Mouse (Mus musculus) embryonic facial prominence, embryonic 11.5 days (tissue): ENCODE measurements around the gene Phf2. TPM values are rescaled to one million over a fixed set of nuclear protein-coding genes. Genes with fewer than 3 reads are reported as not detected.

Source experiments
- ATAC-seq: fragments of 200-750 bp; cut with Nextera tagmentation; replicated peaks from 2 replicates; pipeline ENCODE4 v1.8.0; 2017; ENCODE audit warnings: low read depth; ENCODE audit not compliant: insufficient number of reproducible peaks, low FRiP score, low TSS enrichment
- DNase-seq: peaks from one replicate; pipeline ENCODE4 v3.0.0-alpha.2; 2015; ENCODE audit warnings: low spot score
- H3K27ac ChIP-seq: fragments of 300-500 bp; sonication (generic); replicated peaks from 2 replicates; pipeline ENCODE4 v1.5.1; 2014; ENCODE audit warnings: mild to moderate bottlenecking, low read depth, low read length, control low read depth
- H3K27me3 ChIP-seq: fragments of 300-500 bp; sonication (generic); 2 replicates; pipeline ENCODE4 v1.6.1; 2014; ENCODE audit warnings: mild to moderate bottlenecking, low read length, moderate library complexity, mixed read lengths; ENCODE audit not compliant: control insufficient read depth, insufficient read depth
- H3K36me3 ChIP-seq: fragments of 300-500 bp; sonication (generic); replicated peaks from 2 replicates; pipeline ENCODE4 v1.6.1; 2014; ENCODE audit warnings: low read depth, mild to moderate bottlenecking, low read length, moderate library complexity, mixed read lengths; ENCODE audit not compliant: control insufficient read depth, insufficient read depth
- H3K4me1 ChIP-seq: fragments of 300-500 bp; sonication (generic); 2 replicates; pipeline ENCODE4 v1.6.1; 2014; ENCODE audit warnings: low read length, mixed read lengths; ENCODE audit not compliant: control insufficient read depth, insufficient read depth
- H3K4me2 ChIP-seq: fragments of 300-500 bp; sonication (generic); 2 replicates; pipeline ENCODE4 v1.6.1; 2014; ENCODE audit warnings: low read depth, mild to moderate bottlenecking, control low read depth, low read length, moderate library complexity
- H3K4me3 ChIP-seq: fragments of 300-500 bp; sonication (generic); 2 replicates; pipeline ENCODE4 v1.5.1; 2014; ENCODE audit warnings: low read depth, low read length, control low read depth
- H3K9ac ChIP-seq: fragments of 300-500 bp; sonication (generic); replicated peaks from 2 replicates; pipeline ENCODE4 v1.6.1; 2014; ENCODE audit warnings: mild to moderate bottlenecking, control low read depth, low read length
- H3K9me3 ChIP-seq: fragments of 300-500 bp; sonication (generic); replicated peaks from 2 replicates; pipeline ENCODE4 v1.6.1; 2016; ENCODE audit warnings: mild to moderate bottlenecking, low read length, inconsistent platforms, mixed read lengths; ENCODE audit not compliant: control insufficient read depth
- WGBS: fragments of 180-500 bp; shearing (Covaris S2); extraction: QIAGEN DNeasy Blood & Tissue Kit; methylation state at CpG from one replicate; pipeline ENCODE4 v1.1.7; 2014; 5-methylcytosine and 5-hydroxymethylcytosine counted together
- polyA plus RNA-seq: library from polyadenylated mRNA; unstranded; fragments of >200 nt; fragmentation: Nextera tagmentation; extraction: Ambion mirVana; gene quantifications from 2 replicates; pipeline ENCODE4 v1.2.1, GENCODE M21; 2014

The Phf2 gene
- polyA plus RNA-seq, 1 experiment from 2014 or later: 11.0 TPM

DNA sequence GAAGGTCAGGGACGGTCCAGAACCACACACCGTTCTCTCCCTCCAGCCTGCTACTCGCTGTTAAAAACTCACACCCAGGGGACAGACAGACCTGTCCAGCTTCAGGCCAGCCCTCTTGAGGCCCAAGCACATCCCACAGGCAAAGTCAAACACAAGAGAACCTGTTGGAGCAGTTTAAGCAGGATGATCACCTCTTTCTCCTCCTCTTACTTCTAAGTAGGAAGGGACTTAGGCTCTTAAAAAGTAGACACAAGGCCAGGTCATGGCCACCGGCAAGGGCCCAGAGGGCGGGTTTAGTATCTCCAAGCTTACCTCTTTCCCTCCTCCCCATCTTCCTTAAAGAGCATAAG lies 1.3 kb downstream of the Phf2 start:
- Histone ChIP-seq H3K9me3 (no peaks in the 10 kb centered on the region), H3K4me2 (peak overlapping the region; percentile 85), H3K27me3 (no peaks in the 10 kb centered on the region), H3K27ac (peak overlapping the region; percentile 69), H3K4me1 (peaks cover 16% of the 10 kb centered on the region), H3K9ac (peak overlapping the region; percentile 99), H3K4me3 (peak overlapping the region; percentile 96), H3K36me3 (no peaks in the 10 kb centered on the region)
- peak; percentile 34 for DNase-seq
- 8% methylated on average over 5 of the region's 5 CpGs for WGBS
- no peak for ATAC-seq

DNA sequence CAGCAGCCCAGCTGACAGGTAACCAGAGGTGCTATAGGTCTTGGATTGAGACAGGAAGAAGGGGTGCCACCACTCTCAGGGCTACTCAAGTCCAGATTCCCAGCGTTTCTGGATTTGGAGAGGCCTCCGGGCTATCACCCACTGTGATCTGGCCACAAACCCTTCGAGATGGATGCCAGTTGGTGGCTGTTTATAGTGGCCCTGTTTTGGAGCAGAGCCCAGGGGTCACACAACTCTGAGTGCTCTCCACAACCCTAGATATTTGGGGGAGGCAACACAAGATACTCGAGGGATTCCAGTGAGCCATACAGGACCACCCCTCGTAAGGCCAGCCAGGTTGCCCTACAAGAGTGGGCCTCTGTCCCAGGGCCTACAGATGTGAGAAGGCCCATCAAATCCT lies 1.8 kb downstream of the Phf2 start:
- no peaks in the 10 kb centered on the region for H3K36me3 ChIP-seq
- H3K4me2 ChIP-seq: peak overlapping the region; percentile 85
- ATAC-seq (no peak), DNase-seq (no peak)
- no peaks in the 10 kb centered on the region for H3K27me3 ChIP-seq
- no peak overlapping the region for H3K27ac ChIP-seq
- H3K9me3 ChIP-seq: no peaks in the 10 kb centered on the region
- H3K4me1 ChIP-seq: peaks cover 16% of the 10 kb centered on the region
- peak overlapping the region; percentile 96 for H3K4me3 ChIP-seq
- 17% methylated on average over 5 of the region's 5 CpGs for WGBS
- peak overlapping the region; percentile 99 for H3K9ac ChIP-seq

DNA sequence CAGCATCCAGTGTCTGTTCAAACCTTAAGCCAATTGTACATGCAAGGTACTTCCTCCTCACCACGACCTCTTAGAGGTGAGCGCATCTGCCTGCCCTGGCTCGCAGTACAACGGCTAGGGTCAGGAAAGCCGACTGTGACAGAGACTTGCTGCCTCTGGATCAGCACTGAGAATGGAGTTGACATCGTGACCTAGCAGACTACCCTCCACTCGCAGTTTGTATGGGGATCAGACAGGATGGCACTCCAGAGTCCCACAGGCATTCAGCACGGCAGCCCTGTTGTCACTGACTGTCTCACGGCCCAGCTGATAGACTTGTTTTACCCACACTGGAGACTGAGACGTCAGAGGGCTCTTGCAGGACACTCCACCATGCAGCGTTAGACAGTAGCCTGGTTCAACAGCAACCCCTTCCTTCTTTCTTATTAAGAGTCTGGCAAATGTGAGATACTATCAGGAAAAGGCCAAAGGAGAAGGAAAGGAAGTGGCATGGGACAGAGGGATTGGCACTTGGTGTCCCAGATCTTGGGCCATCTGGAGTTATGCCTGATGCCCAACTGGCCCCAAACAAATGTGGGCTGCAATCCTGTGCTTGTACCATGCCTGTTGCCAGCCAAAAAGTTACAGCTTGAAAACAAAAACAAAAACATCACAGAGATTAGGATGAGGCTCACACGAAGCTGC lies 6.1 kb downstream of the Phf2 start:
- no peaks in the 10 kb centered on the region for H3K9me3 ChIP-seq
- no peak for DNase-seq
- ATAC-seq: no peak
- H3K27me3 ChIP-seq: no peaks in the 10 kb centered on the region
- no peak overlapping the region for H3K27ac ChIP-seq
- H3K4me3 ChIP-seq: no peak overlapping the region
- H3K9ac ChIP-seq: no peak overlapping the region
- H3K36me3 ChIP-seq: no peaks in the 10 kb centered on the region
- WGBS: 76% methylated on average over 12 of the region's 12 CpGs
- H3K4me1 ChIP-seq: peaks cover 10% of the 10 kb centered on the region
- no peak overlapping the region for H3K4me2 ChIP-seq

DNA sequence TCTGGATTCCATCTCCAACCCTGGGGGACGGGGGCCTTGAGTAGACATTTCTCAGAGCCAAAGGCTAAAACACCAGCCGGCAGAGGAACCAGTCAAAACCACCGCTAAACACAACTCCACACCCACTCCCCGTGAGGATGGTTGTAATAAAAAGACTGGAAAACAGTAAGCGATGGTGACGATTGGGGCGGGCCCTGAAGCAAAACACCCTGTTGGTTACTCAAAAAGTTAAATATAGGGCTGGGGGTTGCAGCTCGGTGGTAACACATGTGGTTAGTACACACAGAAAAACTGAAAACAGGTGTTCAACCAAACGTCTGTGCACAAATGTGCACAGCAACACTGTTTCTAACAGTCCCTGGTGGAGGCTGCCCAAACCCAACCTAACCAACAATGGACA lies 7.4 kb downstream of the Phf2 start:
- DNase-seq (no peak), ATAC-seq (no peak)
- Histone ChIP-seq H3K9me3 (no peaks in the 10 kb centered on the region), H3K27ac (no peak overlapping the region), H3K4me2 (no peak overlapping the region), H3K9ac (no peak overlapping the region), H3K36me3 (no peaks in the 10 kb centered on the region), H3K4me1 (no peaks in the 10 kb centered on the region; the same call in 1 of the 2 replicates), H3K27me3 (no peaks in the 10 kb centered on the region), H3K4me3 (no peak overlapping the region)
- WGBS: 67% methylated on average over 9 of the region's 9 CpGs

DNA sequence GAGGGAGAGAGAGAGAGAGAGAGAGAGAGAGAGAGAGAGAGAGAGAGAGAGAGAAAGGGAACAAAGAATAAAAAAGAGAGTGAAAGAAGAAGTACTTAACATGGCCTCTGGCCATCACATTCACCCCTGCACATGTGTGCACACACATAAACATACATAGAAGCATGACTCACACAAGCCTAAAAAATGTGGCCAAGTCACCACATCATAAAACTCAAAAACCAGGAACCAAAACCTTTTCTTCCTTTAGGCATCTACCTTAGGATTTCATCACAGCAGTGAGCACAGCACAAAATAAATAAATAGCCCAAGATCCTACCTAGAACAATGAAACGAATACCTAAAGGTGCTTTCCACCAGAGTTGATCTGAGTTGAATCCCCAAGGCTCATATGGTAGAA lies 9.0 kb downstream of the Phf2 start:
- Histone ChIP-seq H3K9ac (no peak overlapping the region), H3K27ac (no peak overlapping the region), H3K9me3 (no peaks in the 10 kb centered on the region), H3K27me3 (no peaks in the 10 kb centered on the region), H3K4me1 (no peaks in the 10 kb centered on the region), H3K4me2 (no peak overlapping the region), H3K36me3 (no peaks in the 10 kb centered on the region), H3K4me3 (no peak overlapping the region)
- no peak for ATAC-seq
- DNase-seq: no peak
- WGBS: 79% methylated on average over 1 of the region's 1 CpGs

DNA sequence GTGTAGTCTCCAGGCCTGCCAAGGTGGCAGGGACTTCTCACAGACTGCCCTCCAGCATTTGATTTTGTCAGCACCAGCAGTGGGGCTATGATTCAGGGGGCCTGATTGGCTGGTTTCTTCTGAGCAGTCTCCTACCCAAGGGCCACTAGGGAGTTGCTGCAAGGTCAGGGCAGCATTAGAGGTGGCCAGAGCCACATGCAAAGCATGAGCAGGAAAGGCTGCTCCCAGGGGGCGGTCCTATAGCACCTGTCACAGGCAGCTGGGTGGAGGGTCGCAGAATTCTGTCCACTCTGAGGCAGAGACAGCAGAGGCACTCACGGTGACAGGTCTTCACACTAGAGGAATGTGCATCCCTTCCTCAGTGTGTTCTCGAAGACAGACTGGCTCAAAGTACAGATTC lies 12.1 kb downstream of the Phf2 start:
- Histone ChIP-seq H3K36me3 (no peaks in the 10 kb centered on the region), H3K9me3 (no peaks in the 10 kb centered on the region), H3K27me3 (no peaks in the 10 kb centered on the region), H3K4me3 (no peak overlapping the region), H3K27ac (no peak overlapping the region), H3K9ac (no peak overlapping the region), H3K4me1 (no peaks in the 10 kb centered on the region; the same call in 1 of the 2 replicates), H3K4me2 (no peak overlapping the region)
- ATAC-seq (no peak), DNase-seq (no peak)
- 65% methylated on average over 4 of the region's 4 CpGs for WGBS

DNA sequence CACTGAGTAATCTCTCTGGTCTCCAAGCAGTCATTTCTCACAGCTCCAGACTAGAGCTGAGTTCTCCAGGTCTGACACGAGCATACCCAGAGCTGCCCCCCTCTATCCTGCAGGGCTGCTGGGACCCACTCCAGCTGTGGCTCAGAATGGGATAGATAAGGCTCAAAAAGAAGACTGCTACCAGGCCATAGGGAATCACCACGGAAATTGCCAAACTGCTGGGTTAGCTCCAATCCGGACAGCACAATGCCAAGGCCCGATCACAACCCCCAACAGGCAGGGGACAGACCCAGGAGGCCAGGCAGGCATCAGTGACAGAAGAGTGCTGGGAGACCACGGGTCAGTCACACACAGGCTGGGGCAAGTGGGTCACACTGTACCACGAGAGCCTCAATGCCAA lies 12.9 kb downstream of the Phf2 start:
- H3K36me3 ChIP-seq: no peaks in the 10 kb centered on the region
- 67% methylated on average over 6 of the region's 6 CpGs for WGBS
- ATAC-seq: no peak
- H3K9ac ChIP-seq: no peak overlapping the region
- no peak overlapping the region for H3K27ac ChIP-seq
- no peaks in the 10 kb centered on the region; the same call in 1 of the 2 replicates for H3K4me1 ChIP-seq
- H3K4me3 ChIP-seq: no peak overlapping the region
- DNase-seq: no peak
- H3K27me3 ChIP-seq: no peaks in the 10 kb centered on the region
- H3K9me3 ChIP-seq: no peaks in the 10 kb centered on the region
- no peak overlapping the region for H3K4me2 ChIP-seq

DNA sequence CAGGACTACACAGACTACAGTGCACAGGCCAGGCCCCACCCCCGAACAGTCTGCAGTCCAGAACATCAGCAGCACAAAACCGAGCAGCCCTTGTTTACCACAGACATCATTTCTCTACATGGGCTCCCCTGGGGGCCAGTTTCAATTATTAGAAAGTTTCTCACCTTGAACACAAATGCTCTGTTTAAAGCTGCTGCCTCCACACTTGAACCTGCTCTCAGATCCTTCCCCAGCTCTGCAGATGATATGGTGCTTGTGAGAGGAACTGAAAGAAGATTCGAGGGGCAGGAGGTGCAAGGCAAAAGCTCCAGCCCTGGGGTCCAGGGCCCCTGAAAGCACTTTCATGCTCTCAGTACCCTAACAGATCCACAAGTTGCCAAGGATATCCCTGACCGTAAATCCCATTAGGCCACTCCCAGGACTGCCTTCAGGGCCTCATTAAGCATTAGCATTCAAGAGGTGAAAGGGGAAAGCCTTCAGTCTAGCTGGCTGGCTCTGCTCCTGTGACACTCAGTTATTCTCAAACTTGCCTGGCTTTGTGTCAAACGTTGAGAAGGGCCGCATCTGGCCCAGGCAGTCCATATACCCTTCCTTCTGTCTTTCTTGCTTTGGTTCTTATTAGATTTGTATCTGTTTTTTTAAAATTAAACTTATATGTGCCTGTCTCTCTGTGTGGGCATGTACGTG lies 13.5 kb downstream of the Phf2 start:
- 52% methylated on average over 7 of the region's 7 CpGs for WGBS
- no peak overlapping the region for H3K27ac ChIP-seq
- no peak overlapping the region for H3K4me3 ChIP-seq
- H3K9me3 ChIP-seq: no peaks in the 10 kb centered on the region
- H3K4me2 ChIP-seq: no peak overlapping the region
- DNase-seq (no peak), ATAC-seq (no peak)
- H3K4me1 ChIP-seq: no peaks in the 10 kb centered on the region; the same call in 1 of the 2 replicates
- H3K27me3 ChIP-seq: no peaks in the 10 kb centered on the region
- H3K36me3 ChIP-seq: no peaks in the 10 kb centered on the region
- H3K9ac ChIP-seq: no peak overlapping the region
